Mouse (Mus musculus) heart, postnatal 36 days (tissue): ENCODE results near the gene Fars2. TPM values are rescaled to one million over a fixed set of nuclear protein-coding genes. Genes with fewer than 3 reads are reported as not detected.

Experiments
- DNase-seq, 2 experiments: peaks; one replicate each; pipeline ENCODE4 v3.0.0; 2021 to 2022
- intact Hi-C: fragments of 180-260 bp; cut with DNase I; formaldehyde crosslinking; loops from one replicate; pipeline ENCODE4 v1.15.1; 2025
- total RNA-seq, 2 experiments: library from RNA; stranded (reverse); gene quantifications; 2 replicates each; pipeline ENCODE4 v1.2.3; 2021

Fars2 gene
- total RNA-seq, 2 experiments from 2014 or later = 79.2 to 87.6 TPM

GRCm38 (mm10) chr13:36612785-36613750 lies 495.9 kb downstream of the Fars2 start:
- intact Hi-C loops = no loop called here
- no peak for DNase-seq

GRCm38 (mm10) chr13:36620498-36621332 lies 503.5 kb downstream of the Fars2 start:
- no peak for DNase-seq
- intact Hi-C loops = no loop called here

- no peak for DNase-seq
- intact Hi-C loops = no loop called here
Measured at GRCm38 (mm10) chr13:36621333-36621659, 504.1 kb downstream of the Fars2 start.

- intact Hi-C loops = no loop called here
- DNase-seq = no peak
Measured at GRCm38 (mm10) chr13:36623556-36623955, 506.3 kb downstream of the Fars2 start.

GRCm38 (mm10) chr13:36629154-36629553 lies 511.9 kb downstream of the Fars2 start:
- no peak for DNase-seq
- intact Hi-C loops = no loop called here

GRCm38 (mm10) chr13:36648257-36648656 lies 531.0 kb downstream of the Fars2 start:
- intact Hi-C loops = no loop called here
- DNase-seq = no peak

GRCm38 (mm10) chr13:36654251-36654650 lies 537.0 kb downstream of the Fars2 start:
- DNase-seq = no peak
- intact Hi-C loops = no loop called here

GRCm38 (mm10) chr13:36679345-36679744 lies 562.1 kb downstream of the Fars2 start:
- DNase-seq = no peak
- intact Hi-C loops = no loop called here

- DNase-seq = no peak
- intact Hi-C loops = no loop called here
Measured at GRCm38 (mm10) chr13:36680690-36681355, 563.6 kb downstream of the Fars2 start.

GRCm38 (mm10) chr13:36683581-36683980 lies 566.4 kb downstream of the Fars2 start:
- no peak for DNase-seq
- intact Hi-C loops = no loop called here

GRCm38 (mm10) chr13:36695516-36696201 lies 578.4 kb downstream of the Fars2 start:
- intact Hi-C loops = loop anchor here (5.0 kb wide), 1 partner anchor 413 kb away; no protein-coding TSS in a partner anchor
- DNase-seq = peak in 1 of 2 experiments; percentile 39

GRCm38 (mm10) chr13:36696351-36696771 lies 579.1 kb downstream of the Fars2 start:
- peak; percentile 47 to 60 for DNase-seq
- intact Hi-C loops = loop anchor here (5.0 kb wide), 1 partner anchor 414 kb away; no protein-coding TSS in a partner anchor

GRCm38 (mm10) chr13:36707088-36707690 lies 590.0 kb downstream of the Fars2 start:
- no peak for DNase-seq
- intact Hi-C loops = no loop called here

- intact Hi-C loops = no loop called here
- DNase-seq = no peak
Measured at GRCm38 (mm10) chr13:36714101-36714500, 596.9 kb downstream of the Fars2 start.

GRCm38 (mm10) chr13:36716708-36717107 lies 599.5 kb downstream of the Fars2 start:
- intact Hi-C loops = no loop called here
- no peak for DNase-seq

- no peak for DNase-seq
- intact Hi-C loops = no loop called here
Measured at GRCm38 (mm10) chr13:36717376-36717775, 600.2 kb downstream of the Fars2 start.

- DNase-seq = no peak
- intact Hi-C loops = no loop called here
Measured at GRCm38 (mm10) chr13:36720297-36721017, 603.2 kb downstream of the Fars2 start.

- intact Hi-C loops = loop anchor here (2.0 kb wide), 1 partner anchor 14 kb away; no protein-coding TSS in a partner anchor
- DNase-seq = no peak
Measured at GRCm38 (mm10) chr13:36722309-36722708, 605.1 kb downstream of the Fars2 start.

GRCm38 (mm10) chr13:36723726-36724300 lies 606.6 kb downstream of the Fars2 start:
- DNase-seq = no peak
- intact Hi-C loops = loop anchor here (2.0 kb wide), 1 partner anchor 13 kb away; no protein-coding TSS in a partner anchor
